In the genomic region with DNA sequence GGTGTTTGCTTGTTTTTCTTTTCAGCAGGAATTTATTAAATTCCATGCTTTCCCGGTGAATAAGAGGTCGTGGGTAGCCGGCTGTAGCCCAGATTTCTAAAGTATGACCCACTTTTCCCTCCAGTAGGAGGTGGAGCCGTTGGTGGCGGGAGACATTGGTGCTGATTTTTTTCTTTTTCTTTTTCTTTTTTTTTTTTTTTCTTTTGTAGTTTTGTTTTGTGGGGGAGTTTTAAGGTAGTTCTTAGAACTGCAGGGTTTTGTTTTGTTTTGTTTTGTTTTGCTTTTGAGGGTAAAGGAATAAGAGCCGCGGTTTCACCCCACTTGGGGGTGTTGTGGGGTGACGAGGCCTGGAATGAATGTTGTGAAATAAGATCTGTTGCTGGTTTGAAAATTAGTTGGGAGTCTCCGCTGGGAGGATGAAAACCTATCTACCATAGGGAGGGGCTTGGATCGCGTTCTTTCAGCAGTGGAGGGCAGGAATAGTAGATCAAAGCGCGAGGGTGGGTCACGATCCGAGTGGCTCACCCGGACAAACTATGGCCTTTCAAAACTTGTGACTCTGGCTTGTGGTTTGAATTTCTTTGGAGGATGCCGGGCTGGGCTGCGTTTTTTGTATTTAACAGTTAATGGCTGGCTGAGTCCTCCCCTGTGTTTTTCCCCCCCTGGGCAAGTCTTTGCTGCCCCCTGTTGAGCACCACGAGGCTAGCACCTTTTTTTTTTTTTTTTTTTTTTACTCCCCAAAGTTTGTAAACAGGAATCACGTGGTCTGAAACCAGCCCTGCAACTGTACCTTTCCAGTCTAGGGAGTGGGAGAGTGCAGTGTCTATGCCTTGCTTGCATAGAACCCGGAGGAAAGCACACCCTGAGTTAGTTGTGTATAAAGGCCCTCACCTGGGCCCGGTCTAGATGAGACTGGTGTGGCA, we compare ENCODE assay signal across 1 mouse cellular context.
A peak's percentile ranks its signal among the peaks of the same experiment; 100 is the strongest.
TF ChIP-seq lines count a peak whose summit lies in the region.

No protein-coding gene starts in this region.

TF ChIP-seq in CH12.LX, 34 proteins besides CTCF, POLR2A, EP300 and RAD21 (continued from another document):
- TF ChIP-seq ZC3H11A (IDR thresholded peaks at IDR 0.05; ENCODE audit: low read depth, low read length) (no peak), MEF2A (IDR thresholded peaks at IDR 0.05; ENCODE audit: borderline replicate concordance, low read depth, low read length) (peak; percentile 32; the same call in 1 of the 2 replicates), RCOR1 (conservative IDR thresholded peaks at IDR 0.05; ENCODE audit: low read depth, low read length) (0 out of 2 replicates have a peak, but pooled peaks have one; percentile 45), JUND (conservative IDR thresholded peaks at IDR 0.05; ENCODE audit: low read depth, low read length) (no peak), NELFE (IDR thresholded peaks at IDR 0.05; ENCODE audit: low read depth, low read length) (0 out of 2 replicates have a peak, but pooled peaks have one; percentile 5), E2F4 (IDR thresholded peaks at IDR 0.05; ENCODE audit: insufficient replicate concordance, low read depth, low read length) (no peak), CHD1 (IDR thresholded peaks at IDR 0.05; ENCODE audit: low read depth, low read length) (peak; percentile 86), USF1 (IDR thresholded peaks at IDR 0.05; ENCODE audit: low read depth, low read length) (peak; percentile 82), SIN3A (IDR thresholded peaks at IDR 0.05; ENCODE audit: low read length) (peak; percentile 100), ETS1 (conservative IDR thresholded peaks at IDR 0.05; ENCODE audit: low read depth, low read length) (0 out of 2 replicates have a peak, but pooled peaks have one; percentile 61), SMC3 (IDR thresholded peaks at IDR 0.05; ENCODE audit: low read depth, low read length) (peak; percentile 70), MXI1 (IDR thresholded peaks at IDR 0.05; ENCODE audit: low read depth, low read length) (peak; percentile 98), MAZ (IDR thresholded peaks at IDR 0.05; ENCODE audit: low read depth, low read length) (peak; percentile 80; the same call in 1 of the 2 replicates), POLR2AphosphoS2 (IDR thresholded peaks at IDR 0.05; ENCODE audit: low read depth, low read length) (0 out of 2 replicates have a peak, but pooled peaks have one; percentile 33), JUN (IDR thresholded peaks at IDR 0.05; ENCODE audit: insufficient read depth, low read depth, low read length) (no peak), USF2 (conservative IDR thresholded peaks at IDR 0.05; ENCODE audit: low read depth, low read length) (peak; percentile 73), KAT2A (IDR thresholded peaks at IDR 0.05; ENCODE audit: insufficient replicate concordance, low read length) (no peak), PAX5 (IDR thresholded peaks at IDR 0.05; ENCODE audit: low read length) (no peak), IRF4 (IDR thresholded peaks at IDR 0.05; ENCODE audit: low read depth, low read length) (peak; percentile 65; the same call in 1 of the 2 replicates), ZNF384 (IDR thresholded peaks at IDR 0.05; ENCODE audit: low read depth, low read length) (peak; percentile 97), HCFC1 (IDR thresholded peaks at IDR 0.05; ENCODE audit: low read depth, low read length) (no peak; the same call in 1 of the 2 replicates), CHD2 (IDR thresholded peaks at IDR 0.05; ENCODE audit: low read length) (no peak), TBP (conservative IDR thresholded peaks at IDR 0.05; ENCODE audit: low read depth, low read length) (peak; percentile 45; the same call in 1 of the 2 replicates), ZKSCAN1 (IDR thresholded peaks at IDR 0.05; ENCODE audit: borderline replicate concordance, low read depth, low read length) (no peak), UBTF (IDR thresholded peaks at IDR 0.05; ENCODE audit: low read depth, low read length) (0 out of 2 replicates have a peak, but pooled peaks have one; percentile 23), BHLHE40 (IDR thresholded peaks at IDR 0.05; ENCODE audit: low read depth, low read length) (peak; percentile 90)
